Mouse (Mus musculus) kidney, adult 2 months (tissue): ENCODE results near the gene Tmco4. TPM values are rescaled to one million over a fixed set of nuclear protein-coding genes. Genes with fewer than 3 reads are reported as not detected.

Source experiments
- DNase-seq: peaks from one replicate; pipeline ENCODE4 v3.0.0; 2021
- H3K27ac ChIP-seq: fragments of 200-500 bp; 2 replicates; pipeline ENCODE4 v1.5.1; 2012; ENCODE audit warnings: low read depth, low read length, control low read depth, inconsistent platforms; ENCODE audit not compliant: insufficient read depth
- H3K27me3 ChIP-seq: fragments of 200-500 bp; replicated peaks from 2 replicates; pipeline ENCODE4 v1.6.1; 2012; ENCODE audit warnings: mild to moderate bottlenecking, moderate library complexity, low read length, inconsistent platforms; ENCODE audit not compliant: control insufficient read depth, insufficient read depth
- H3K36me3 ChIP-seq: fragments of 200-500 bp; 2 replicates; pipeline ENCODE4 v1.6.1; 2012; ENCODE audit warnings: mild to moderate bottlenecking, moderate library complexity, low read length, inconsistent platforms; ENCODE audit not compliant: control insufficient read depth, insufficient read depth
- H3K4me1 ChIP-seq: fragments of 200-500 bp; 2 replicates; pipeline ENCODE4 v1.6.1; 2011; ENCODE audit warnings: low read length; ENCODE audit not compliant: control insufficient read depth, insufficient read depth
- H3K4me3 ChIP-seq: fragments of 200-500 bp; 2 replicates; pipeline ENCODE4 v1.5.1; 2011; ENCODE audit warnings: mild to moderate bottlenecking, low read depth, low read length, control low read depth; ENCODE audit not compliant: insufficient read depth
- CTCF ChIP-seq: fragments of 200-500 bp; conservative IDR thresholded peaks from 2 replicates; pipeline ENCODE4 v1.5.1; 2011; ENCODE audit warnings: low read depth, mild to moderate bottlenecking, control low read depth, low read length, moderate library complexity, mixed read lengths; ENCODE audit not compliant: insufficient read depth, insufficient read length
- POLR2A ChIP-seq: fragments of 200-500 bp; IDR thresholded peaks from one replicate; pipeline ENCODE4 v1.6.1; 2011; ENCODE audit warnings: low read depth, low read length, control low read depth
- WGBS: fragments of 180-500 bp; shearing (Covaris S2); methylation state at CpG from one replicate; pipeline ENCODE4 v1.1.7; 2018; 5-methylcytosine and 5-hydroxymethylcytosine counted together
- polyA plus RNA-seq: library from polyadenylated mRNA; depleted of rRNA; stranded (reverse); fragments of >200 nt; gene quantifications from 2 replicates; pipeline ENCODE4 v1.2.3, GENCODE M21; 2012

Gene Tmco4
- polyA plus RNA-seq, 1 experiment = 19.6 TPM

DNA sequence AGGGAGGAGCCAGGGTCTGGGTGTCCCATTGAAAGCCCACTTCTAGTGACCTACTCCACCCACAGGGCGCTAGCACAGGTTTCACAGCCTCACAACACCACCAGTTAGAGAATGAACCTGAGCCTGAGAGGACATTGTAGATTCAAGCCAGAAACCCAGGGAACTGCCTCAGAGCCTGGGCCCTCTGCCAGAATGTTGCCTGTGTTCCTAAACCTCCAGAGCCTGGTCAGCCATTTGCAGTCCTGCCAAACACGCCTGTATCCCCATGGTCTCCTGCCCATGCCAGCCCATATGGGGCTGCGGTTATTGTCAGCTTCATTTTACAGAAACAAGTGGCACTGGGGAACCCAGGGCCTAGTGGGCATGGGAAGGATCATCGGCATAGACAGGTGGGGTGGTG is 82.6 kb downstream of the Tmco4 start:
- WGBS = 91% methylated on average over 4 of the region's 4 CpGs
- H3K4me1 ChIP-seq = no peaks in the 10 kb centered on the region
- no peak for DNase-seq
- H3K36me3 ChIP-seq = no peaks in the 10 kb centered on the region
- no peak overlapping the region for H3K27ac ChIP-seq
- H3K27me3 ChIP-seq = no peaks in the 10 kb centered on the region
- no peak overlapping the region for H3K4me3 ChIP-seq
- no peak for TF ChIP-seq POLR2A
- no peak for TF ChIP-seq CTCF

DNA sequence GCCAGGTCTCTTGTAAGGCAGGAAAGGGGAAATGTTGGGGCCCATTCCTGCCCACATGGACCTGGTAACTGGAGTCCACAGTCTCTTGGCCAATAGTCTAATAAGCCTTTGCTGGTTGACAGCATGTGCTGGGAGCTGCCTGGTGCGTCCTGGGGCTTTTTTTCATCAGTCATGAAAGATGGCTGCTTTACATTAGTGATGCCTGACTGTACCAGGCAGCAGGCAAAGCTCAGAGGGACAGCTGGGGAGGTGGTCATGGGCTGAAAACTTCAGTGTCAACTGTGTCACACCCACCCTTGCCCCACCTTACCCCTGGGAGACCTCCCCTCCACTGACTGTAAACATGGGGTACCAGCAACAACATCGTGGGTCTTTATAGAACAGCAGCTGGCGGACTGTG is 83.1 kb downstream of the Tmco4 start:
- no peaks in the 10 kb centered on the region for H3K4me1 ChIP-seq
- no peak overlapping the region for H3K27ac ChIP-seq
- no peak for TF ChIP-seq POLR2A
- TF ChIP-seq CTCF = no peak
- DNase-seq = no peak
- 84% methylated on average over 3 of the region's 3 CpGs for WGBS
- no peak overlapping the region for H3K4me3 ChIP-seq
- H3K27me3 ChIP-seq = no peaks in the 10 kb centered on the region
- no peaks in the 10 kb centered on the region for H3K36me3 ChIP-seq

DNA sequence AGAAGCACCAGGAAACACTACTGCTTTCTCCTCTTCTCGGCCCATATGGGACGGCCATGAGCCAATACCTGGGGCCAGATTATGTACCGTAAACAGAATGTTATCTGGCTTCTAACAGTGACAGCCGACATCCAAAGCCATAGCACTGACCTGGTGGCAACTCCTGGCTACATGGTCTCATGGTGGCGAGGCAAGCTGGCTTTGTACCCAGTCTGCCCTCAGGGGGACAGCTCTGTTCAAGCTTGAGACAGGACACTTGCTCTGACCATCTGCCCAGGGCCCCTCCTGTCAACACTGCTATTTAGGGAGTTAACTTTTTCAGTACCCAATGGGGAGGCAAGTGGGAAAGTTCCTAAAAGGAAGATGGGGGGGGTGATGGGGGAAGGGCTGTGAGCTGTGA is 84.6 kb downstream of the Tmco4 start:
- Histone ChIP-seq H3K27me3 (no peaks in the 10 kb centered on the region), H3K27ac (no peak overlapping the region), H3K36me3 (no peaks in the 10 kb centered on the region), H3K4me3 (no peak overlapping the region), H3K4me1 (no peaks in the 10 kb centered on the region)
- WGBS = 82% methylated on average over 5 of the region's 5 CpGs
- TF ChIP-seq POLR2A (no peak), CTCF (no peak)
- no peak for DNase-seq

DNA sequence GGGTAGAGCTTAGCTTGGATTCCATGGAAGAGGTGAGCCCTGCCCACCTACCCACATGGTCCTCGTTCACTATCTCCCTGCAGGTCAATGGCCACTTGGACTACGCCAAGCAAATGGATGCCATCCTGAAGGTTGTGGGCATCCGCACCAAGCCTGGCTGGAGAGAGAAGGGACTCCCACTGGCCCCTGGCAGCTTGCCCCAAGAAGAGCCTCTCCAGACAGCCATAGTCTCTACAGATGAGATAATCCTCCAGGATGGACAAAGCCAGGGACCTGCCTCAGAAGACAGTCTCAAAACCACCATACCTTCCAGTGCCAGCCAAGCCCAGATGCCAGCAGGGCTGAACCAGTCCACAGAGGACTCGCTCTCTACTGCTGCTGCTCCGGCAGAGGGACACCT is 85.3 kb downstream of the Tmco4 start:
- TF ChIP-seq CTCF (no peak), POLR2A (no peak)
- WGBS = 91% methylated on average over 5 of the region's 5 CpGs
- DNase-seq = no peak
- Histone ChIP-seq H3K27ac (no peak overlapping the region), H3K36me3 (no peaks in the 10 kb centered on the region), H3K4me1 (no peaks in the 10 kb centered on the region), H3K27me3 (no peaks in the 10 kb centered on the region), H3K4me3 (no peak overlapping the region)

DNA sequence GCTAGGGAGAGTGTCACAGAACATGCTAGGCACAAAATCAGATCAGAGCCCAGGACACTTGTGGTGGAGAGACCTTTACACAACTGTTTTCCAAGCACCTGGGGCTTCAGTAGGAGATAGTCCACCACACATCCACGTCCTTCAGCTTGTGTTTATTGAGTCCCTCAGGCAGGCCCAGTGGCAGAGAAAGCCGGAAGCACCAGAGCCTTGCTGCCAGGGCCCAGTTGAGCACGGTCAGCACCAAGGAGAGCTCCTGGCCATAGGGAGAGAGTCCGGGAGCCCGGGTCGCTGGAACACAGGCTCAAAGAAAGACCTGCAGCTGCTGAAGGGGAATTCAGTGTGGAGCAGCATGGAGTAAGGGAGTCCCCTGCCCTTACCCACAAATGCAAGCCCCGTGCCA is 86.9 kb downstream of the Tmco4 start:
- Histone ChIP-seq H3K27me3 (no peaks in the 10 kb centered on the region), H3K27ac (no peak overlapping the region), H3K4me3 (no peak overlapping the region), H3K36me3 (no peaks in the 10 kb centered on the region), H3K4me1 (no peaks in the 10 kb centered on the region)
- WGBS = 13% methylated on average over 7 of the region's 7 CpGs
- TF ChIP-seq CTCF (no peak), POLR2A (no peak)
- DNase-seq = peak; percentile 35

DNA sequence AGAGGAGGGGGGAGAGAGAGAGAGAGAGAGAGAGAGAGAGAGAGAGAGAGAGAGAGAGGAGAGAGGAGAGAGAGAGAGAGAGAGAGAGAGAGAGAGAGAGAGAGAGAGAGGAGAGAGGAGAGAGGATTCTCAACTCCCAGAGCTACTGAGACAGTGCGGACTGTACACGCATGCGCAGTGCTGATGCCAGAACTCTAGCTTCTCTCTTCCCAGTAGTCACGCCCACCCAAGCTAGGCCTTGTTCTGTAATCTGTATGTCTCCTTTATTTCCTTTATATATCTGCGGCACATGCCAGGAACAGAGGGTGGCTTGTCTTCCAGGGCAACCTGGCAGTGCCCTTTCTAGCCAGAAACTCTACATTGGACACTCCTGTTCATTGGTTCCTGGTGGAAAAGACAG is 92.1 kb downstream of the Tmco4 start:
- DNase-seq = no peak
- WGBS = 93% methylated on average over 5 of the region's 5 CpGs
- H3K36me3 ChIP-seq = no peaks in the 10 kb centered on the region
- no peak for TF ChIP-seq CTCF
- no peak overlapping the region for H3K4me3 ChIP-seq
- H3K27ac ChIP-seq = no peak overlapping the region
- H3K4me1 ChIP-seq = no peaks in the 10 kb centered on the region
- H3K27me3 ChIP-seq = no peaks in the 10 kb centered on the region

DNA sequence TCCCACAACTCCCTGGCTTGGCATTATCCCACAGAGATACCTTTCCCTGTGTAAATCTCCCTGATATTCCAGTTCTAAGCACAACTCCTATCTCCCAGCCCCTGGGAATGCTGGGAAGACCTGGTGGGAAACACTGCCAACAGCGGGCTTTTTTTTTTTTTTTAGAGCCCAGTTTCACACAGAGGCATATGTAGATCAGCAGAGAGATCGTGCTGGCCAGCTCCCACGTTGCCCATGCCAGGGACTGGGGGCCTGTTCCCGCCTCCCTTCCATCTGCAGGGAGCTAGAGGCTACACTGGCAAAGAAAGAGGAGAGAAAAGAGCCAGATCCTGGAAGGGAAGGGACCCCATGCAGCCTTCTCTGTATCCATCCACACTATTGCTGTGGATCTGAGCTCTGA is 95.6 kb downstream of the Tmco4 start:
- no peak overlapping the region for H3K4me3 ChIP-seq
- 40% methylated on average over 4 of the region's 4 CpGs for WGBS
- DNase-seq = no peak
- H3K27me3 ChIP-seq = no peaks in the 10 kb centered on the region
- H3K36me3 ChIP-seq = no peaks in the 10 kb centered on the region
- H3K27ac ChIP-seq = no peak overlapping the region
- no peaks in the 10 kb centered on the region for H3K4me1 ChIP-seq
- no peak for TF ChIP-seq POLR2A
- TF ChIP-seq CTCF = no peak

DNA sequence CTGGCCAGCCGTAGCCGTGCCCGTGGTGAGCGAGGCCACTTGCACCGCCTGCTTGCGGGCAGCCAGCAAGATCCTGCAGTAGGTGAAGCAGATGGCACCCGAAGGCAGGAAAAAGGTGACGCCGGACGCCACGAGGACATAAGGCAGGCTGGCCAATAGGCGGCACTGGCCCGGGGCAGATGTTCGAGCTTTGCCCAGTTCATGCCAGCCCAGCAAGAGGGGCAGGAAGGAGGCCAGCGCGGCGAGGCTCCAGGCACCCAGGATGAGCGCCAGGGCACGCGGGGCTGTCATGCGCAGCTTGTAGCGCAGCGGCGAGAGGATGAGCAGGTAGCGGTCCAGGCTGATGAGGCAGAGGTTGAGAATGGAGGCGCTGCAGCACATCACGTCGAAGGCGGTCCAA is 101.4 kb downstream of the Tmco4 start:
- TF ChIP-seq POLR2A (no peak), CTCF (no peak)
- H3K4me3 ChIP-seq = no peak overlapping the region

More for the DNA sequence above, 101.4 kb downstream of the Tmco4 start:
- Histone ChIP-seq H3K27me3 (peaks cover 9% of the 10 kb centered on the region; the same call in 1 of the 2 replicates), H3K27ac (no peak overlapping the region), H3K36me3 (no peaks in the 10 kb centered on the region), H3K4me1 (no peaks in the 10 kb centered on the region)
- DNase-seq = no peak
- WGBS = 25% methylated on average over 29 of the region's 29 CpGs
